Mouse (Mus musculus): ENCODE measurements around the gene Car6. TPM values are rescaled to one million over a fixed set of nuclear protein-coding genes. Genes with fewer than 3 reads are reported as not detected.

Gene Car6
- polyA plus RNA-seq, 1 experiment from 2014 or later = not detected

DNA sequence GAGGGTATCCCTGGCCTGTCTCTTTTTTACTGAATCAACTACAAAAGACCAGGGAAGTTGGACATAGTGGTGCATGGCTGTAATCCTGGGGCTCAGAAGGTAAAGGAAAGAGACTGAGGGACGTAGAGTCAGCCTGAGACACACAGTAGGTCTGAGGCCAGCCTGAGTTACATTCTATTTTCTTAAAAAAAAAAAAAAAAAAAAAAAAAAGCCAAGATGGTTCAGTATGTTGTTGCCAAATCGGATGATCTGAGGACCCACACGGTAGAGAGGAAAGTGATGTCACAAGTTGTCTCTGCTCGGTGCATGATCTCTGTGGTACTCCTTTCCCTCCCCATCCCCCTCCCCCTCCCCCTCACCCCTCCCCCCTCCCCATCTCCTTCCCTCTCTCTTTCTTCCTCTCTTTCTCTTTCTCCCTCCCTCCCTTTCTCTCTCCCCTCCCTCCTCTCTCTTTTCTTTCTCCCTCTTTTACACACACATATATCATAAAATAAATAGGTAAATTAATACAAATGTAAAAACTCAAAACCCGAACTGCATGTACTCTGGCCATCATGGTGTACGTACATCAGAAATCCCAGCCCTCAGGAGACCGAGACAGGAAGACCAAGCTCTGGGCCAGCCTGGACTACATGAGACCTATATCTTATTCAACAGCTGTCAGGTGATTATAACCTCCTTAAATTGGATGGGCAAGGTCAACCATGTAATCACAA is 63.6 kb downstream of the Car6 start:
- DNase-seq (ENCODE audit: low spot score) (no peak), ATAC-seq (ENCODE audit: low FRiP score) (no peak)
- Histone ChIP-seq H3K4me3 (replicated peaks; ENCODE audit: low read length) (no peak overlapping the region), H3K36me3 (replicated peaks; ENCODE audit: control insufficient read depth, insufficient read depth) (no peaks in the 10 kb centered on the region), H3K4me2 (replicated peaks) (no peak overlapping the region), H3K4me1 (replicated peaks; ENCODE audit: control insufficient read depth, insufficient read depth, low read length) (no peaks in the 10 kb centered on the region), H3K9ac (no peak overlapping the region), H3K27ac (0 out of 2 replicates have a peak overlapping the region, but pooled peaks have one; percentile 16), H3K9me3 (ENCODE audit: control insufficient read depth, low read length) (no peaks in the 10 kb centered on the region), H3K27me3 (ENCODE audit: control insufficient read depth, insufficient read depth, low read length) (no peaks in the 10 kb centered on the region)
- 84% methylated on average over 7 of the region's 7 CpGs for WGBS

Other genes starting within 250 kb of the Car6 start
- 7.0 and 7.2 TPM in 2 replicates for gene Spsb1, start 246.3 kb downstream of the Car6 start, polyA plus RNA-seq (2014; fragmentation: Nextera tagmentation; extraction: Ambion mirVana)
- 3.1 and 3.2 TPM in 2 replicates for gene H6pd, start 192.3 kb downstream of the Car6 start, polyA plus RNA-seq (2014; fragmentation: Nextera tagmentation; extraction: Ambion mirVana)
- gene Gpr157, start 114.0 kb downstream of the Car6 start, polyA plus RNA-seq (2014; fragmentation: Nextera tagmentation; extraction: Ambion mirVana) = 0.33 and 0.39 TPM in 2 replicates
- gene Slc2a5, start 82.0 kb downstream of the Car6 start, polyA plus RNA-seq (2014; fragmentation: Nextera tagmentation; extraction: Ambion mirVana) = 2.4 and 2.8 TPM in 2 replicates
- not detected in 2 replicates for gene Slc2a7, start 52.4 kb downstream of the Car6 start, polyA plus RNA-seq (2014; fragmentation: Nextera tagmentation; extraction: Ambion mirVana)
- 955 and 1,038 TPM in 2 replicates for gene Eno1, start 35.4 kb upstream of the Car6 start, polyA plus RNA-seq (2014; fragmentation: Nextera tagmentation; extraction: Ambion mirVana)
- 44.4 and 46.8 TPM in 2 replicates for gene Rere, start 80.3 kb upstream of the Car6 start, polyA plus RNA-seq (2014; fragmentation: Nextera tagmentation; extraction: Ambion mirVana)

All from hindbrain, embryonic 14.5 days (tissue).